Mouse (Mus musculus): ENCODE results near the gene Gm20662. TPM values are rescaled to one million over a fixed set of nuclear protein-coding genes. Genes with fewer than 3 reads are reported as not detected.

Gene Gm20662
- polyA plus RNA-seq, 1 experiment from 2014 or later, result 0.25 TPM

GRCm38 (mm10) chr9:108049016-108049455 lies 52.9 kb downstream of the Gm20662 start, which contains the start of gene Gmppb:
TSS of gene Gmppb (plus strand) at chr9:108049242.
- H3K4me3 ChIP-seq (replicated peaks; ENCODE audit: low read depth, low read length), result peak within 1 kb of the TSS; percentile 55
- under 1% methylated on average over 39 of the region's 39 CpGs for WGBS
- no peaks in the 10 kb centered on the region for H3K9me3 ChIP-seq (replicated peaks; ENCODE audit: low read length)
- H3K27ac ChIP-seq, result peak within 1 kb of the TSS; percentile 67
- peaks cover 32% of the 10 kb centered on the region; the same call in 1 of the 2 replicates for H3K36me3 ChIP-seq (ENCODE audit: insufficient read depth, low read length)
- no peaks in the 10 kb centered on the region for H3K27me3 ChIP-seq (ENCODE audit: insufficient read depth, low read length)
- no peak for TF ChIP-seq CTCF (IDR thresholded peaks at IDR 0.05; ENCODE audit: low read depth)
- H3K4me1 ChIP-seq (replicated peaks; ENCODE audit: insufficient read depth, low read length), result peaks cover 14% of the 10 kb centered on the region; the same call in 1 of the 2 replicates
- H3K4me2 ChIP-seq (ENCODE audit: low read length), result peak within 1 kb of the TSS; percentile 81
- DNase-seq (ENCODE audit: low spot score) (peak; percentile 99), ATAC-seq (replicated peaks; ENCODE audit: low FRiP score, low read depth) (peak; percentile 92)
- peak within 1 kb of the TSS; percentile 65 for H3K9ac ChIP-seq (ENCODE audit: low read depth, low read length)

GRCm38 (mm10) chr9:108049561-108050251 lies 53.6 kb downstream of the Gm20662 start:
- DNase-seq (ENCODE audit: low spot score) (no peak), ATAC-seq (replicated peaks; ENCODE audit: low FRiP score, low read depth) (peak; percentile 8; the same call in 1 of the 2 replicates)
- Histone ChIP-seq H3K9me3 (replicated peaks; ENCODE audit: low read length) (no peaks in the 10 kb centered on the region), H3K4me1 (replicated peaks; ENCODE audit: insufficient read depth, low read length) (peaks cover 14% of the 10 kb centered on the region; the same call in 1 of the 2 replicates), H3K27me3 (ENCODE audit: insufficient read depth, low read length) (no peaks in the 10 kb centered on the region), H3K4me3 (replicated peaks; ENCODE audit: low read depth, low read length) (peak overlapping the region; percentile 55), H3K4me2 (ENCODE audit: low read length) (peak overlapping the region; percentile 81), H3K9ac (ENCODE audit: low read depth, low read length) (peak overlapping the region; percentile 65), H3K36me3 (ENCODE audit: insufficient read depth, low read length) (peaks cover 30% of the 10 kb centered on the region; the same call in 1 of the 2 replicates), H3K27ac (peak overlapping the region; percentile 67)
- whole genome bisulfite sequencing, result 40% methylated on average over 15 of the region's 15 CpGs
- no peak for TF ChIP-seq CTCF (IDR thresholded peaks at IDR 0.05; ENCODE audit: low read depth)

GRCm38 (mm10) chr9:108051184-108051930 lies 55.2 kb downstream of the Gm20662 start:
- no peak overlapping the region for H3K4me3 ChIP-seq (replicated peaks; ENCODE audit: low read depth, low read length)
- H3K9me3 ChIP-seq (replicated peaks; ENCODE audit: low read length), result no peaks in the 10 kb centered on the region
- WGBS, result 93% methylated on average over 15 of the region's 15 CpGs
- ATAC-seq (replicated peaks; ENCODE audit: low FRiP score, low read depth) (no peak), DNase-seq (ENCODE audit: low spot score) (no peak)
- H3K9ac ChIP-seq (ENCODE audit: low read depth, low read length), result no peak overlapping the region
- no peak overlapping the region for H3K27ac ChIP-seq
- no peaks in the 10 kb centered on the region for H3K27me3 ChIP-seq (ENCODE audit: insufficient read depth, low read length)
- peaks cover 14% of the 10 kb centered on the region; the same call in 1 of the 2 replicates for H3K4me1 ChIP-seq (replicated peaks; ENCODE audit: insufficient read depth, low read length)
- no peak for TF ChIP-seq CTCF (IDR thresholded peaks at IDR 0.05; ENCODE audit: low read depth)
- H3K4me2 ChIP-seq (ENCODE audit: low read length), result no peak overlapping the region
- peaks cover 28% of the 10 kb centered on the region for H3K36me3 ChIP-seq (ENCODE audit: insufficient read depth, low read length)

- peaks cover 26% of the 10 kb centered on the region for H3K36me3 ChIP-seq (ENCODE audit: insufficient read depth, low read length)
- WGBS, result 85% methylated on average over 4 of the region's 4 CpGs
- TF ChIP-seq CTCF (IDR thresholded peaks at IDR 0.05; ENCODE audit: low read depth), result no peak
Measured at GRCm38 (mm10) chr9:108051931-108052220, 55.7 kb downstream of the Gm20662 start.

GRCm38 (mm10) chr9:108052411-108052810 lies 56.3 kb downstream of the Gm20662 start:
- H3K4me2 ChIP-seq (ENCODE audit: low read length), result no peak overlapping the region
- no peak for DNase-seq (ENCODE audit: low spot score)
- ATAC-seq (replicated peaks; ENCODE audit: low FRiP score, low read depth), result no peak
- TF ChIP-seq CTCF (IDR thresholded peaks at IDR 0.05; ENCODE audit: low read depth), result no peak
- peaks cover 14% of the 10 kb centered on the region; the same call in 1 of the 2 replicates for H3K4me1 ChIP-seq (replicated peaks; ENCODE audit: insufficient read depth, low read length)
- H3K9me3 ChIP-seq (replicated peaks; ENCODE audit: low read length), result no peaks in the 10 kb centered on the region
- H3K27me3 ChIP-seq (ENCODE audit: insufficient read depth, low read length), result no peaks in the 10 kb centered on the region
- H3K9ac ChIP-seq (ENCODE audit: low read depth, low read length), result no peak overlapping the region
- no peak overlapping the region for H3K4me3 ChIP-seq (replicated peaks; ENCODE audit: low read depth, low read length)
- 69% methylated on average over 7 of the region's 7 CpGs for WGBS
- H3K27ac ChIP-seq, result no peak overlapping the region
- peaks cover 27% of the 10 kb centered on the region for H3K36me3 ChIP-seq (ENCODE audit: insufficient read depth, low read length)

More at GRCm38 (mm10) chr9:108051931-108052220, 55.7 kb downstream of the Gm20662 start:
- Histone ChIP-seq H3K9me3 (replicated peaks; ENCODE audit: low read length) (no peaks in the 10 kb centered on the region), H3K4me3 (replicated peaks; ENCODE audit: low read depth, low read length) (no peak overlapping the region), H3K4me1 (replicated peaks; ENCODE audit: insufficient read depth, low read length) (peaks cover 14% of the 10 kb centered on the region; the same call in 1 of the 2 replicates), H3K9ac (ENCODE audit: low read depth, low read length) (no peak overlapping the region), H3K27me3 (ENCODE audit: insufficient read depth, low read length) (no peaks in the 10 kb centered on the region), H3K4me2 (ENCODE audit: low read length) (no peak overlapping the region), H3K27ac (no peak overlapping the region)
- no peak for ATAC-seq (replicated peaks; ENCODE audit: low FRiP score, low read depth)
- no peak for DNase-seq (ENCODE audit: low spot score)

Data from kidney, postnatal 0 days (tissue).